Mouse (Mus musculus) limb, embryonic 10.5 days (tissue): ENCODE measurements around the gene Ctsl. TPM values are rescaled to one million over a fixed set of nuclear protein-coding genes. Genes with fewer than 3 reads are reported as not detected.

Experiments
- DNase-seq: peaks from one replicate; pipeline ENCODE4 v3.0.0-alpha.2; 2017; ENCODE audit warnings: low spot score
- H3K27ac ChIP-seq: fragments of 300-500 bp; sonication (generic); 2 replicates; pipeline ENCODE4 v1.5.1; 2016; ENCODE audit warnings: mild to moderate bottlenecking
- H3K27me3 ChIP-seq: fragments of 300-500 bp; sonication (generic); 2 replicates; pipeline ENCODE4 v1.6.1; 2016; ENCODE audit warnings: low read depth, mild to moderate bottlenecking; ENCODE audit not compliant: poor library complexity, severe bottlenecking
- H3K36me3 ChIP-seq: fragments of 300-500 bp; sonication (generic); 2 replicates; pipeline ENCODE4 v1.6.1; 2016; ENCODE audit warnings: mild to moderate bottlenecking, moderate library complexity
- H3K4me1 ChIP-seq: fragments of 300-500 bp; sonication (generic); 2 replicates; pipeline ENCODE4 v1.6.1; 2016
- H3K4me3 ChIP-seq: fragments of 300-500 bp; sonication (generic); 2 replicates; pipeline ENCODE4 v1.5.1; 2016; ENCODE audit warnings: mild to moderate bottlenecking, moderate library complexity
- H3K9me3 ChIP-seq: fragments of 300-500 bp; sonication (generic); replicated peaks from 2 replicates; pipeline ENCODE4 v1.6.1; 2016; ENCODE audit warnings: mild to moderate bottlenecking
- WGBS: fragments of 180-500 bp; shearing (Covaris S2); methylation state at CpG from one replicate; pipeline ENCODE4 v1.1.7; 2016; 5-methylcytosine and 5-hydroxymethylcytosine counted together
- polyA plus RNA-seq: library from polyadenylated mRNA; unstranded; fragments of >200 nt; fragmentation: Nextera tagmentation; extraction: Ambion mirVana; gene quantifications from 2 replicates; pipeline ENCODE4 v1.2.1, GENCODE M21; 2016

Ctsl gene
- polyA plus RNA-seq, 1 experiment from 2014 or later, result 100 TPM

- no peaks in the 10 kb centered on the region for H3K9me3 ChIP-seq
- H3K4me3 ChIP-seq, result no peak overlapping the region
- WGBS, result 89% methylated on average over 8 of the region's 8 CpGs
Measured at GRCm38 (mm10) chr13:64322561-64323281, 48.0 kb downstream of the Ctsl start.

GRCm38 (mm10) chr13:64320334-64320733, 50.4 kb downstream of the Ctsl start:
- WGBS, result 83% methylated on average over 8 of the region's 8 CpGs
- no peak for DNase-seq
- Histone ChIP-seq H3K27me3 (no peaks in the 10 kb centered on the region), H3K9me3 (no peaks in the 10 kb centered on the region), H3K4me3 (no peak overlapping the region), H3K27ac (no peak overlapping the region), H3K4me1 (no peaks in the 10 kb centered on the region), H3K36me3 (no peaks in the 10 kb centered on the region)

More at GRCm38 (mm10) chr13:64322561-64323281, 48.0 kb downstream of the Ctsl start:
- DNase-seq, result no peak
- Histone ChIP-seq H3K36me3 (no peaks in the 10 kb centered on the region), H3K4me1 (no peaks in the 10 kb centered on the region), H3K27ac (no peak overlapping the region), H3K27me3 (no peaks in the 10 kb centered on the region)

- Histone ChIP-seq H3K4me3 (no peak overlapping the region), H3K9me3 (no peaks in the 10 kb centered on the region), H3K4me1 (no peaks in the 10 kb centered on the region), H3K36me3 (no peaks in the 10 kb centered on the region), H3K27ac (no peak overlapping the region), H3K27me3 (no peaks in the 10 kb centered on the region)
- no peak for DNase-seq
Measured at GRCm38 (mm10) chr13:64319782-64320181, 50.9 kb downstream of the Ctsl start.

GRCm38 (mm10) chr13:64318355-64318754, 52.3 kb downstream of the Ctsl start:
- Histone ChIP-seq H3K9me3 (no peaks in the 10 kb centered on the region), H3K27me3 (no peaks in the 10 kb centered on the region), H3K36me3 (no peaks in the 10 kb centered on the region), H3K4me3 (no peak overlapping the region), H3K27ac (no peak overlapping the region), H3K4me1 (no peaks in the 10 kb centered on the region)
- no peak for DNase-seq
- WGBS, result 70% methylated on average over 2 of the region's 2 CpGs

- Histone ChIP-seq H3K9me3 (no peaks in the 10 kb centered on the region), H3K4me1 (peaks cover 10% of the 10 kb centered on the region), H3K27ac (no peak overlapping the region), H3K27me3 (no peaks in the 10 kb centered on the region), H3K4me3 (no peak overlapping the region), H3K36me3 (no peaks in the 10 kb centered on the region)
- DNase-seq, result no peak
- 2% methylated on average over 3 of the region's 3 CpGs for WGBS
Measured at GRCm38 (mm10) chr13:64315483-64316050, 55.1 kb downstream of the Ctsl start.

GRCm38 (mm10) chr13:64314041-64314440, 56.6 kb downstream of the Ctsl start:
- peaks cover 10% of the 10 kb centered on the region for H3K4me1 ChIP-seq
- no peaks in the 10 kb centered on the region for H3K27me3 ChIP-seq
- H3K36me3 ChIP-seq, result no peaks in the 10 kb centered on the region
- no peaks in the 10 kb centered on the region for H3K9me3 ChIP-seq
- H3K4me3 ChIP-seq, result no peak overlapping the region
- DNase-seq, result no peak
- H3K27ac ChIP-seq, result no peak overlapping the region
- WGBS, result 67% methylated on average over 3 of the region's 3 CpGs

GRCm38 (mm10) chr13:64312916-64313289, 57.8 kb downstream of the Ctsl start:
- 0 out of 2 replicates have a peak, but pooled peaks cover 7% of the 10 kb centered on the region for H3K36me3 ChIP-seq
- H3K9me3 ChIP-seq, result no peaks in the 10 kb centered on the region
- DNase-seq, result no peak
- H3K4me1 ChIP-seq, result peaks cover 10% of the 10 kb centered on the region
- H3K4me3 ChIP-seq, result peak overlapping the region; percentile 69
- peak overlapping the region; percentile 90; the same call in 1 of the 2 replicates for H3K27ac ChIP-seq
- WGBS, result 2% methylated on average over 2 of the region's 2 CpGs
- H3K27me3 ChIP-seq, result no peaks in the 10 kb centered on the region

- Histone ChIP-seq H3K4me1 (peaks cover 10% of the 10 kb centered on the region), H3K9me3 (no peaks in the 10 kb centered on the region), H3K36me3 (peaks cover 12% of the 10 kb centered on the region), H3K4me3 (peak within 1 kb of the TSS; percentile 69), H3K27ac (peak within 1 kb of the TSS; percentile 90), H3K27me3 (no peaks in the 10 kb centered on the region)
- peak; percentile 97 for DNase-seq
- under 1% methylated on average over 72 of the region's 74 CpGs for WGBS
Measured at GRCm38 (mm10) chr13:64312024-64312915, 58.4 kb downstream of the Ctsl start, which contains the start of gene Aaed1. Aaed1 (minus strand) TSS chr13:64312710.

GRCm38 (mm10) chr13:64311266-64311665, 59.4 kb downstream of the Ctsl start:
- Histone ChIP-seq H3K9me3 (no peaks in the 10 kb centered on the region), H3K4me3 (peak overlapping the region; percentile 69), H3K27ac (no peak overlapping the region), H3K36me3 (peaks cover 15% of the 10 kb centered on the region), H3K27me3 (no peaks in the 10 kb centered on the region), H3K4me1 (peaks cover 10% of the 10 kb centered on the region)
- DNase-seq, result no peak
- WGBS, result 90% methylated on average over 1 of the region's 1 CpGs

- Histone ChIP-seq H3K27ac (no peak overlapping the region), H3K27me3 (no peaks in the 10 kb centered on the region), H3K4me1 (peaks cover 10% of the 10 kb centered on the region), H3K4me3 (no peak overlapping the region), H3K9me3 (no peaks in the 10 kb centered on the region), H3K36me3 (peaks cover 15% of the 10 kb centered on the region)
- 80% methylated on average over 6 of the region's 6 CpGs for WGBS
- DNase-seq, result no peak
Measured at GRCm38 (mm10) chr13:64310585-64310984, 60.1 kb downstream of the Ctsl start.

- Histone ChIP-seq H3K4me3 (no peak overlapping the region), H3K4me1 (peaks cover 10% of the 10 kb centered on the region), H3K27ac (no peak overlapping the region), H3K27me3 (no peaks in the 10 kb centered on the region), H3K36me3 (peaks cover 15% of the 10 kb centered on the region), H3K9me3 (no peaks in the 10 kb centered on the region)
- DNase-seq, result no peak
- 90% methylated on average over 11 of the region's 11 CpGs for WGBS
Measured at GRCm38 (mm10) chr13:64309842-64310241, 60.8 kb downstream of the Ctsl start.
